Mouse (Mus musculus) frontal cortex, postnatal 14 days (tissue): ENCODE measurements around the gene Matn4.
"Not testable (repeated sequence)": the region's sequence is repeated elsewhere in the genome, so short reads cannot be mapped to it uniquely, and the experiment has no call there.

Experiments used
- DNase-seq, 2 experiments: peaks; one replicate each; pipeline ENCODE4 v3.0.0; 2022; ENCODE audit warnings: low spot score in 2 of 2

Gene Matn4

GRCm38 (mm10) chr2:164372408-164373053 lies 32.4 kb downstream of the Matn4 start:
- DNase-seq: no peak

- no peak for DNase-seq
Measured at GRCm38 (mm10) chr2:164371371-164371770, 33.6 kb downstream of the Matn4 start.

DNA sequence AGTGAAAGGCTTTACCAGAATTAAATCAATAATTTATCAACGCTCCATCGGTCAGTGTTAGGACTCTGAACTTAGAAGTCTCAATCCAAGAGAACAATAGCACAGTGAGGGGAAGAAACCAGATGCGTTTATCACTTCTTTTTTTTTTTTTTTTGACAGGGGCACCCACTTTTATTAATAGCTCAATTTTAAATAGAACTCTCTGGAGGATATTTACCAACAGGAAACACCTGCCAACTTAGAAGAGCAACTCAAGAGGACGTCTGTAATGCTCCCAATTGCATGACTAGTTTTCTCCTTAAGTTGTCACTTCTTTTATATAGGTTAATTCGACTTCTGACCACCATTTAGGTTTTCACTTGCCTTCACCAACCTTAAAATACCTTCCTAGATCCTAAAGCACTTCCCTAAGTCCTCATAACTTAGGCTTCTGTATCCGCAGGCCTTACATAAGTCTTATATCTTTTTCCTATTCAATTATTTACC lies 36.3 kb downstream of the Matn4 start:
- no peak for DNase-seq

- DNase-seq: no peak
Measured at GRCm38 (mm10) chr2:164366947-164367346, 38.0 kb downstream of the Matn4 start.

DNA sequence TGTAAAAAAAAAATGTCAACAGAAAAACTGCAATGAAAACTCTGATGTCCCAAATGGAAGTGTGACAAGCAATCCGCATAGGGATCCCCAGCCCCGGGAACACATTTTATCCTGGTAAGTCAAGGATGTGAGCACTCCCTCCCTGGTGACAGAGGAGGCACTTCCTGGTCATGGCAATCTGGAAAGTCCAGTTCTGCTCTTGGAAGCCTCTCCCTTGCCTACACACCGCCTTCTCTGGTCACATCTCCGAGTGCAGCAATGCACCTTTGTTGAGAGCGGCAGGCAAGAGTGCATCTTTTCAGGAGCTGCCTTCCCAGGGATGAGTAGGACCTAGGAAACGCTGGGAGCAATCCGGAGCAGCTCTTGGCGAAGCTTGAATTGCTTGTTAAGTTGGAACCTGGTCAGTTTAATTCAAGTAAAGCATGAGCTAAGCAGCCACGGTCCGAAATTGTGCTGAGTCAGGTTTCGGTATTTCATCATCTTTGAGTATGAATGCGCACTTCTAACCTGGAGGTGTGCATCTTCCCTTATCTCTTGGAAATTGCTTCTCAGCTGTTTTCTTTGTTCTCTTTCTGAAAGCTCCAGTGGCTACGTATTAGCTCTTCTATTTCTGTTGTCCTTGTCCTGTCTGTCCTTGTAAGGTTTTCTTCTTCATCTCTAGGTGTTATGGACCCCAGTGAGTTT lies 43.8 kb downstream of the Matn4 start:
- no peak for DNase-seq

DNA sequence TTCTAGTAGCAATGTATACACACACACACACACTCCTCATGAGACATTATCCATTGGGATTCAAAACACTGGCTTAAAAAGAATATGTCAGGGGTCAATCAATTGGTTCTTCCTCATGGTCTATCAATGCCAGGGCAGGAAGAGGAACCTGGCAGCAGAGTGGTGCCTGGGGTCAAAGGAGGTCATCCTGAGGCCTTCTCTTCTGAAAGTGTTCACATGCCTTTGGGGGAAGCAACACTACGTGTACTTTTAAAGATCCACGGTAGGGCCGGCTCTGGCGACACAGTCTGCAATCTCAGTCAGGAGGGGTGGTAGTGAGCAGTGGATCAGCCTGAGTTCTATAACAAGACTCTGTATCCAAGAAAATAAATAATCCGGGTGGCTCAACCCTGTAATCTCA lies 45.3 kb downstream of the Matn4 start:
- DNase-seq: no peak

DNA sequence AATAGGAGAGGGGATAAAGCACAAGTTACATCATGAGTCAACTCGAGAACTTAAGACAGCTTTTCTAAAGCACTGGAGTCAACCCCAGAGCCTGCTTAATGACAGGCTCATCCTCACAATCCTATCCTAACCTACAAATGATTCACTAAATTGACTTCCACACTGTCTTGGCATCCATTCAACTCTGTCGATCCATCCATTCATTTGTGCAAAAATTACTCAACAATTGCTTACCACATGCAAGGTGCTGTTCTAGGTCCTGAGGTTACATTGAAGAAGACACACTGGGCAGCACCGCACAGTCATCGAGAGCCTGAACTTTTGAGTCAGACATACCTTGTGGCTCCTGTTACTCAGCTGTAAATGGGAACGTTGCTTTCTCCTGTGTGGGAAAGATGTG lies 45.9 kb downstream of the Matn4 start:
- no peak for DNase-seq

DNA sequence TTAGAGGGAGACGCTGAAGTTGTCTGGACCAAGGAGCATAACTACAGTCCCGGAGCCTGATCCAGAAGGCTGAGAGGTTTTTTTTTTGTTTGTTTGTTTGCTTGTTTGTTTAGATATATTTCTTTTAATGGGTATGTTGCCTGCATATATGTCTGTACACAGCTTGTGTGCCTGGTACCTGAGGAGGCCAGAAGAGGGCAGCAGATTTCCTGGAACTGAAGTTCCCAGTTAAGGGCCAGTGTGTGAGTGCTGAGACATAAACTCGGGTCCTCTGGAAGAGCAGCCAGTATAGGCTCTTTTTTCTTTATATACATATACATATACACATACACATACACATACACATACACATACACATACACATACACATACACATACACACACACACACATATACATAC lies 46.6 kb downstream of the Matn4 start:
- no peak for DNase-seq

- DNase-seq: no peak
Measured at GRCm38 (mm10) chr2:164356177-164356967, 48.6 kb downstream of the Matn4 start.

GRCm38 (mm10) chr2:164353356-164353755 lies 51.6 kb downstream of the Matn4 start:
- DNase-seq: no peak

GRCm38 (mm10) chr2:164352697-164353096 lies 52.3 kb downstream of the Matn4 start:
- no peak for DNase-seq

DNA sequence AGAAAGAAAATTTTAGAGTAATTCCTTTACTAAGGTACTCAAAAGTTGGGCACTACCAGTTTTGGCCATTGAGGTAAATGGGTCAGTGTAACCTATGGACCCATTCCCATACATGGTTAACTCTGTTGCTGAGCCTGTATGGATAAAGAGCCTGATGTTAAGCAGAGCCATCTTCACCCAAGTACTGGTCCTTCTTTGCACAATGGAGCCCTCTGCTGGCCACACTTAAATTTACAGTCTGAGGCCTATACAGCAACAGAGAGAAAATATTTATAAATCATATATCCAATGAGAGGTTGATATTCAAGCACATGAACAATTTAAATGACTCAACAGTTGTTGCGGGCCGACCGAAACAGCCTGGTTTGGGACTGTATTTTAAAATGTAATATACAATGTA lies 56.0 kb downstream of the Matn4 start:
- no peak for DNase-seq

- DNase-seq: not testable (repeated sequence)
Measured at GRCm38 (mm10) chr2:164347697-164348096, 57.3 kb downstream of the Matn4 start.

DNA sequence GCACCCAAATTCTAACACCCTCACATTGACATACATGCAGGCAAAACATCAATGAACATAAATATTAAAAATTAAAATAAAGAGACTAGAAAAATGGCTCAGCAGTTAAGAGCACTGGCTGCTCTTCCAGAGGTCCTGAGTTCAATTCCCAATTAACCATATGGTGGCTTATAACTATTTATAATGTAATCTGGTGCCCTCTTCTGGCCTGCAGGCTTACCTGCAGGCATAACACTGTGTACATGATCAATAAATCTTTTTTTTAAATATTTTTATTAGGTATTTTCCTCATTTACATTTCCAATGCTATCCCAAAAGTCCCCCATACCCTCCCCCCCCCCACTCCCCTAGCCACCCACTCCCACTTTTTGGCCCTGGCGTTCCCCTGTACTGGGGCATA lies 61.2 kb downstream of the Matn4 start:
- DNase-seq: not testable (repeated sequence)
